Mouse (Mus musculus) bone marrow, adult 2 months (tissue): ENCODE measurements at regions not wholly inside any gene's neighbourhood (a gene's known extent, or its start where the extent isn't known, plus 50 kb on each side); places are given as distances from the start of the nearest gene placed in this dataset.

Experiments
- CTCF ChIP-seq: fragments of 200-500 bp; IDR thresholded peaks from 2 replicates; pipeline ENCODE4 v1.5.1; 2011; ENCODE audit warnings: low read length, control low read depth; ENCODE audit not compliant: control insufficient read depth, insufficient read depth
- POLR2A ChIP-seq: fragments of 200-500 bp; IDR thresholded peaks from 2 replicates; pipeline ENCODE4 v1.6.1; 2011; ENCODE audit warnings: low read depth, mild to moderate bottlenecking, control low read depth, low read length, borderline replicate concordance; ENCODE audit not compliant: control insufficient read depth

DNA sequence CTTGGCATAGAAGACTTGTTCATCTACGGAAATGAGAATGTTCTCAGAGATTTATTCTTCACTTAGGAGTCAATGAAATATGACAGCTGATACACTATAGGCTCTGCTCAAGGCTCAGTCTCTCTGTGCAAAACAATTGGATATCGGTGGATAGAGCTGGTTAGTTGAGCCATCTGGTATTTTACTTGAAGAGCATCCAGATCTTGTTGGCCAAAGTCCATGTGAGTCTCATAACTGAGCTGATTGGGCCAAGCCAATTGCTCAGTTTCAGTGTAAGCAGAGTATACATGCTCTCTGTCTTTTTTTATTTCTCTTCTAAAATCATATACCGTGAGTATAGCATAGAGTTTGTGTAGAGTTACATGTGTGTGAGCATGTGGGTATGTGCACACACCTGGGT lies 166.3 kb downstream of the Zfp365 start:
- TF ChIP-seq CTCF (no peak), POLR2A (no peak)
